Mouse (Mus musculus): ENCODE results near the gene Sema4b.

Gene Sema4b

GRCm38 (mm10) chr7:80264606-80265005, 78.0 kb downstream of the Sema4b start:
- in situ Hi-C loops (cut with MboI, MseI) = no loop called here

DNA sequence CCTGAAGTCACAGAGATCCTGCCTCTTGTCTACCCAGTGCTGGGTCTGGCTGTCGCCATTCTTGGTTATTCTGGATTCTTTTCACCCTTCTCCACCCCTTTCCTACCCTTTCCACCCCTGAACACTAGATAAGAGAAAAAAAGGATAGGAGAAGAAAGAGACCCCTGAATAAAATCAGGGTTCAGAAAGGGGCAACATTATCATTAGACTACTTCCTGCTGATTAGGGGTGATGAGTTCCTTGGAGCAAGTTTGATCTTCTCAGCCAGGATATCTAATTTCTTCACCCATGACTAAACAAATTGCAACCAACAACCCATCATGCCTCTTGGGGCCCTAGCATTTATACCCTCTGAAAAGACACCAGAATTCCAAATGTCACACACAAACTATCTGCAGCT, 81.1 kb downstream of the Sema4b start:
- in situ Hi-C loops (cut with MboI, MseI) = no loop called here

DNA sequence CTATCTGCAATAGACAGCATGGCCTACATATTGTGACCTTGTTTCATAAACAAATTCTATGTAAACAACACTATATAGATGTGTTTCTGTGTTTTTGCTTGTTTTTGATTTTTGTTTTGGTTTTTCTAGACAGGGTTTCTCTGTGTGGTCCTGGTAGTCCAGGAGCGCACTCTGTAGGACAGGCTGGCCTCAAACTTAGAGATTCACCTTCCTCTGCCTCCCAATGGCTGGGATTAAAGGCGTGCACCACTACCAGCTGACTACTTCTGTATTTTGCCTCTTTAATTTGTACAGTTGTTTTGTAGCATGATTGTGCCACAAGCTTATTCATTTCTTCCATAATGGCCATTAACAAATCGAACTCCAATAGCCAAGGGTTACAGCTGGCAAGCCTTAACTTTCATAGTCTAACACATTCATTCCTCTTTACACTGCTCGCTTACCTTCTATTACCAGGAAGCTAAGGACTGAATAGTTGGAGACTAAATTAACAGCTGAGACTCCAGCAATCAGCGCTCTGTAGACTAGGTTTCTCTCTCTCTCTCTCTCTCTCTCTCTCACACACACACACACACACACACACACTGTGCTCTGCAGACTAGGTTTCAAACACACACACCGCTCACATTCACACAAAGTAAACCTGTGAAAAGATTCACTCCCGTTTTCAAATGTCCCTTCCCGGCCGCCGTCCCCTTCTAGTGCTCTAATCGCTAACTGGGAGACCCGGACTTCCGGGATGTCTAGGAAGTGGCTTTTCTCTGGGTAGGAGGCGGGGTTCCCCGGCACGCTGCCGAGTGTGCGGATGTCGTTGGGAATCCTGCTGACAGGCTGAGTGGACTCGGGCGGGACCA, 82.5 kb downstream of the Sema4b start, which contains the start of gene Vps33b:
Gene Vps33b, plus strand, starts transcription at position 753 of the 854 bp plus-strand sequence.
- in situ Hi-C loops (cut with MboI, MseI) = no loop called here

GRCm38 (mm10) chr7:80269751-80270255, 83.2 kb downstream of the Sema4b start:
- in situ Hi-C loops (cut with MboI, MseI) = no loop called here

DNA sequence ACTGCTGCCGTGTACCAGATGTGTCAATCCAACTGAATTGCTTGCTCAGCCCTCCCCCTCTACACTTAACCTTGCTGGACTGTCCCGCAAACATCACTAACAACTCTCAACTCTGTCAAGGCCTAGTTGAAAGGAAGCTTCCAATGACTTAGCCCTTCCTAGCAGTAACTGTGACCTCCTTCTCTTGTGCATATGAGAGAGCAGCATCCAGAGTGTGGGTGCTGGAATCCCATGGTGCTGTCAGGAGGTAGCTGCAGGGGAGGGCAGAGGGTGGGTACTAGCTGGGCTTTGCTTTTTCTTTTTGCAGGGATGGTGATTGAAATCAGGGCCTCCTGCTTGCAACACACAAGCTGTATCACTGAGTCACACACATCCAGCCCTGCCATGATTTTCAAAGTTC, 86.8 kb downstream of the Sema4b start:
- in situ Hi-C loops (cut with MboI, MseI) = no loop called here
